Mouse (Mus musculus) liver, adult 2 months (tissue): ENCODE measurements at regions not wholly inside any gene's neighbourhood (a gene's known extent, or its start where the extent isn't known, plus 50 kb on each side); places are given as distances from the start of the nearest gene placed in this dataset.

ENCODE experiments used
- DNase-seq: peaks from one replicate; pipeline ENCODE4 v3.0.0-alpha.2; 2011; ENCODE audit warnings: low read depth, low spot score; ENCODE audit errors: extremely low read depth
- H3K27ac ChIP-seq: fragments of 200-500 bp; replicated peaks from 2 replicates; pipeline ENCODE4 v1.5.1; 2012; ENCODE audit warnings: low read depth, mild to moderate bottlenecking, control low read depth, inconsistent platforms, low read length; ENCODE audit not compliant: insufficient read depth
- H3K27me3 ChIP-seq: fragments of 200-500 bp; 2 replicates; pipeline ENCODE4 v1.6.1; 2012; ENCODE audit warnings: mild to moderate bottlenecking, moderate library complexity, low read length, inconsistent platforms; ENCODE audit not compliant: control insufficient read depth, insufficient read depth
- H3K36me3 ChIP-seq: fragments of 200-500 bp; 2 replicates; pipeline ENCODE4 v1.6.1; 2012; ENCODE audit warnings: low read length, inconsistent platforms; ENCODE audit not compliant: control insufficient read depth, insufficient read depth
- H3K4me1 ChIP-seq: fragments of 200-500 bp; 2 replicates; pipeline ENCODE4 v1.6.1; 2011; ENCODE audit warnings: low read length; ENCODE audit not compliant: control insufficient read depth, insufficient read depth
- H3K4me3 ChIP-seq: fragments of 200-500 bp; 2 replicates; pipeline ENCODE4 v1.5.1; 2011; ENCODE audit warnings: low read depth, mild to moderate bottlenecking, control low read depth, low read length, moderate library complexity; ENCODE audit not compliant: insufficient read depth
- H3K79me2 ChIP-seq: fragments of 200-500 bp; 2 replicates; pipeline ENCODE4 v1.6.1; 2012; ENCODE audit warnings: inconsistent platforms, mild to moderate bottlenecking, low read length, moderate library complexity; ENCODE audit not compliant: control insufficient read depth, insufficient read depth
- H3K9ac ChIP-seq: fragments of 200-500 bp; 2 replicates; pipeline ENCODE4 v1.6.1; 2012; ENCODE audit warnings: low read depth, mild to moderate bottlenecking, control low read depth, inconsistent platforms, low read length
- CTCF ChIP-seq: fragments of 200-500 bp; IDR thresholded peaks from 2 replicates; pipeline ENCODE4 v1.5.1; 2011; ENCODE audit warnings: low read depth, low read length, control low read depth
- POLR2A ChIP-seq: fragments of 200-500 bp; IDR thresholded peaks from 2 replicates; pipeline ENCODE4 v1.6.1; 2011; ENCODE audit warnings: low read length, control low read depth; ENCODE audit not compliant: insufficient read depth; ENCODE audit errors: extremely low read depth
- WGBS: fragments of 180-500 bp; shearing (Covaris S2); methylation state at CpG from one replicate; pipeline ENCODE4 v1.1.7; 2018; 5-methylcytosine and 5-hydroxymethylcytosine counted together

DNA sequence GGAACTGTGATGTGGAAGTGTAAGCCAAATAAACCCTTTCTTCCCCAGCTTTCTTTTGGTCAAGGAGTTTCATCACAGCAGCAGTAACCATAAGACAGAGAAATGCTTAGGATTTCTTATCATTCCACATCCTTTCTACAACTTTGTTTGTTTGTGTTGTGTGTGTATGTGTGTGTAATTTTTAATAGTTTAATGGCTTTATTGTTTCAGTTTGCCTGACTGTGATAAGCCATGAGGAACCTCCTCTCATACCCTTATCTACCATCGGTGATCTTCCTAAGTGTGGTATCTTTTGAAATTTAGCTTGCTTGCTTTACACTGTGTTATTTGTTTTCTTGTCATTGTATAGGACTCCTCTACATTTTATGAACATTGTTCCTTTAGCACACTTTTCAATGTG is 970.6 kb upstream of the Lrrc6 start:
- WGBS: 88% methylated on average over 1 of the region's 1 CpGs
- TF ChIP-seq CTCF: no peak
- no peak for TF ChIP-seq POLR2A
- no peak overlapping the region for H3K9ac ChIP-seq
- peaks cover 5% of the 10 kb centered on the region; the same call in 1 of the 2 replicates for H3K4me1 ChIP-seq
- no peaks in the 10 kb centered on the region for H3K79me2 ChIP-seq
- no peak overlapping the region for H3K4me3 ChIP-seq
- DNase-seq: no peak
- no peaks in the 10 kb centered on the region for H3K27me3 ChIP-seq
- H3K36me3 ChIP-seq: no peaks in the 10 kb centered on the region
- H3K27ac ChIP-seq: no peak overlapping the region

DNA sequence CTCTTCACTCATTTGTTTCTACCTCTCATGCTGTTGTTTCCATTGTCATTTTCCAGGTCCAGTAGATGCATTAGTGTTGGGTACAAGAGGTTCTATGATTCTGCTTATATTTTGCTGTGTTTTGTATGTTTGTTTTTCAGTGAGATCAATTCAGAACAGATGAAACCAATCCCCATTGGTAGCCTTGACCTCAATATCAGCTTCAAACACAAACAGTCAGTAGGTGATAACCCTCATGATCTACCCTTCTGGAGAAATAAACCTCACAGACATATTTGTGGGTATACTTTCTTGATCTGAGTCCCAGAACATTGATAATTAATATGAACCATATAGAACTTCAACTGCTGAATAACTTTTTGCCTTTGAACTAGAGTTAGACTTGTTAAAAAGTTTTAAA is 969.3 kb upstream of the Lrrc6 start:
- H3K9ac ChIP-seq: no peak overlapping the region
- no peak overlapping the region for H3K27ac ChIP-seq
- no peak overlapping the region for H3K4me3 ChIP-seq
- H3K4me1 ChIP-seq: peaks cover 5% of the 10 kb centered on the region; the same call in 1 of the 2 replicates
- H3K27me3 ChIP-seq: no peaks in the 10 kb centered on the region
- TF ChIP-seq POLR2A: no peak
- no peak for TF ChIP-seq CTCF
- no peaks in the 10 kb centered on the region for H3K79me2 ChIP-seq
- peak; percentile 65 for DNase-seq
- H3K36me3 ChIP-seq: no peaks in the 10 kb centered on the region

DNA sequence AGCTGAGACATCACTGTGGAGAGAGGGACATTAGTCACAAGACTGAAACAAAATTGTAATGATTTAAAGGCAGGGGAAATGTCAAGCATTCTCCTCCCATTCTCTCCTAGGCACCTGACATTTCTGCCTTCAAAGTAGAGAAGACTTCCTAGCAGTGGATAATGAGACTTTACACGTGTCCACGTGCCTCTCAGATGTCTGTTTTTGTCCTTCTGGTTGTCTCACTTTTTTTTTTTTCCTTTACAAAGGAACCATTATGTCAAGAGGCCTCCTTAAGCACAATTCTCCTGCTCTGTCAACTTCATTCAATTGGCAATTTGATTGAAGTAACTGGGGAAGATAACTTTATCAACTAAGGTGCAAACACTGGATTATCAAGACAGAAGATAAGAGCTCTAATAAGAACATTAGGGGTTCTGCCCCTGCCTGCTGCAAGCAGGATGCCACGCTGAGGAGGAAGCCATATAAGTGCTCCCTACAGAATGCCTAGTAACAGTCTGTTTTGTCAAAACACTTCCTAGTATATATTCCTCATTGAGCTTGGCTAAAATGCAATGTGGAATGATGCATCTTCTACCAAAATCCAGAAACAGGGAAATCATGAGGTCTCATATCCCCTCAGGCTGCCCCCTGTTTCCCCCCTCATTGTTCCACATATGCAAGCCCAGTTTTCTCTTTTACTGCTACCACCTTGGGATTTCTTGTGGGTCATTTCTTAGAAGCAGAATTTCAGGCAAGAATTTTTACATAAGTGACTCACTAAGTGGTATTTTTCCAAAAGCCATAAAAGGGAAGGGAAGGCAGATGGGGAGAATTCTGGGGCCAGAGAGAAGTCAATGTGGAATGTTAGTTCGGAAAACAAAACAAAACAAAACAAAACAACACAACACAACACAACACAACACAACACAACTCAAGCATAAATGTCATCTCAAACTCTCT is 967.0 kb upstream of the Lrrc6 start:
- Histone ChIP-seq H3K9ac (no peak overlapping the region), H3K27ac (no peak overlapping the region), H3K27me3 (no peaks in the 10 kb centered on the region), H3K4me1 (peaks cover 5% of the 10 kb centered on the region; the same call in 1 of the 2 replicates), H3K4me3 (no peak overlapping the region), H3K36me3 (no peaks in the 10 kb centered on the region), H3K79me2 (no peaks in the 10 kb centered on the region)
- 60% methylated on average over 4 of the region's 4 CpGs for WGBS
- no peak for TF ChIP-seq POLR2A
- no peak for TF ChIP-seq CTCF
- DNase-seq: no peak

DNA sequence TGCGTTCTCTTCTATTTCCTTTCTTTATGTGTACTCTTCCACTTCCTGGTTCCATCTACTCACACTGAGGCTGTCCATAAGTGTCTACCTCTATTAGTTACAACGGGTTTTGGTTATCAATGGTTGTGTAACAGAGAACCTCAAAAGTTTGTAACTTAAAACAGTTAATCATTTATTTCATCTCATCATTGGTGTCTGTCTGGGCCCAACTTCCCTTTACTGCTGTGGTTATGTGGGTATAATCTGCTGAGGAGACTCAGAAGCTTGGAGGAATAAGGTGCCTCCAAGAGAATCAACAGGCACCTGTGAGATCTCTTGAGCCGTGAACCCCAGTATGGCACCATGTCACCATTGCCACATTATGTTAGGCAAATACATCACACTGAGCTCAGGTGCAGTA is 962.2 kb upstream of the Lrrc6 start:
- 81% methylated on average over 3 of the region's 3 CpGs for WGBS
- H3K27ac ChIP-seq: no peak overlapping the region
- H3K4me1 ChIP-seq: no peaks in the 10 kb centered on the region
- H3K4me3 ChIP-seq: no peak overlapping the region
- no peaks in the 10 kb centered on the region for H3K79me2 ChIP-seq
- TF ChIP-seq POLR2A: no peak
- TF ChIP-seq CTCF: no peak
- H3K36me3 ChIP-seq: no peaks in the 10 kb centered on the region
- no peak overlapping the region for H3K9ac ChIP-seq
- DNase-seq: no peak
- H3K27me3 ChIP-seq: no peaks in the 10 kb centered on the region

DNA sequence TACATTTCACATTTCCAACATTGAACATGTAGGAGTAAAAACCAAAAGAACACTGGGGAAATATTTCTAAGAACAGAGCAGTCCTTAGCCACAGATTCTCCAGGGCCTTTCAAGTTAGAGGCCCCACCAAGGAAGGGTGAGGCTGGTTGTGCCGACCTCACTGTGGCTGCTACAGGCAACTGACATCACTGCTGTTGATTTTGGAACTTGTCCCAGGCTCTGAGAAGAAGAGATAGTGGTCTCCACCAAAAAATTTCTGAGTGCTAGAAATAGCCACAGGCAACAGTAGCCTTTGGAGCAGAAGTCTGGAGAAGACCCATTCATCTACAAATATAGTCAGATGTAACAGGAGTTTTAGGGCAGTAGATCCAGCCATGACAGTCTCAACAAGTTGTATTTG is 959.7 kb upstream of the Lrrc6 start:
- Histone ChIP-seq H3K4me3 (no peak overlapping the region), H3K9ac (no peak overlapping the region), H3K79me2 (no peaks in the 10 kb centered on the region), H3K4me1 (no peaks in the 10 kb centered on the region), H3K27ac (no peak overlapping the region), H3K27me3 (no peaks in the 10 kb centered on the region), H3K36me3 (no peaks in the 10 kb centered on the region)
- whole genome bisulfite sequencing: 17% methylated on average over 1 of the region's 1 CpGs
- DNase-seq: no peak
- TF ChIP-seq POLR2A: no peak
- TF ChIP-seq CTCF: no peak

DNA sequence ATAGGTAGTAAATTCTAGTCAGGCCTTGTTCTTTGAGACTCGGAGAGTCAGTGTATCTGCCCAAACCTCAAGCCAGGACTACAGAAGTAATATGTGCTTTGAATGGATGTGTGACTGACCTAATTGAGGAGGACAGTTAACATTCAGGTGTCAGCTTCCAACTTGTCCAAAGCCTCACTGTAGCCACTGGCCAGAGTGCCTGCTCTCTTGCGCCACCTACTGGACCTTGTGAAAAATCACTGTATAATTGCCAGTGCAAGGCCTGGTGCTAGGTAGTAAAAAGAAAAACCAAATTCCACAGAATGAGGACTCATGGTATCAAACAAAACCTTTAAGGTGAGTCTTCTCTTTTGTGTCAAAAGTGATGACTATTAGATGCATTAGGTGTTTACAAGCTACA is 933.6 kb upstream of the Lrrc6 start:
- Histone ChIP-seq H3K27ac (no peak overlapping the region), H3K27me3 (no peaks in the 10 kb centered on the region), H3K79me2 (no peaks in the 10 kb centered on the region), H3K36me3 (no peaks in the 10 kb centered on the region), H3K4me1 (no peaks in the 10 kb centered on the region), H3K4me3 (no peak overlapping the region), H3K9ac (no peak overlapping the region)
- TF ChIP-seq CTCF (peak; percentile 90), POLR2A (no peak)
- 21% methylated on average over 2 of the region's 2 CpGs for WGBS
- DNase-seq: peak; percentile 64
